Mouse (Mus musculus): ENCODE data around the gene AI467606. TPM values are rescaled to one million over a fixed set of nuclear protein-coding genes. Genes with fewer than 3 reads are reported as not detected.

AI467606 gene
- polyA plus RNA-seq, 1 experiment from 2014 or later: 0.54 TPM

DNA sequence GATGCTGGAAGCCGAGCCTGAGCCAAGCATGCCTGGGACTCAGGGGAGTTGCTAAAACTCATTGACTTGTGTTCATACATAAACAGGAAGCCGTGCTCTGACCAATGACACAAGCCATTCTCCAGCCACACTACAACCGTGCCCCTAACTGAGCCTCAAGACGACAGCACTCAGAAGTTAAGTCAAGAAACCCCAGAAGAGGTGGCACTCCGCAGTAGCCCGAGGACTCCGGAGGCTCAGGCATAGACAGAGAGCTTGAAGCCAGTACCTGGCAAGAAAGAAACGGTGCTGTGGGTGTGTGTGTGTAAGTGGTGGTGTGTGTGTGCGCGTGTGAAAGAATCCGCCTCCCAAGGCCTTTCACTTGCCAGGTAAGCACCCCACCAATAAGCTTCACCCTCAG, 23.8 kb downstream of the AI467606 start:
- 81% methylated on average over 11 of the region's 11 CpGs for WGBS
- peaks cover 5% of the 10 kb centered on the region for H3K27me3 ChIP-seq (replicated peaks; ENCODE audit: low read depth, poor library complexity, severe bottlenecking)
- no peak overlapping the region for H3K27ac ChIP-seq (replicated peaks)
- peaks cover 51% of the 10 kb centered on the region for H3K4me1 ChIP-seq
- DNase-seq (ENCODE audit: low spot score): no peak
- no peaks in the 10 kb centered on the region for H3K9me3 ChIP-seq
- no peak overlapping the region for H3K4me3 ChIP-seq
- no peaks in the 10 kb centered on the region for H3K36me3 ChIP-seq (replicated peaks)

DNA sequence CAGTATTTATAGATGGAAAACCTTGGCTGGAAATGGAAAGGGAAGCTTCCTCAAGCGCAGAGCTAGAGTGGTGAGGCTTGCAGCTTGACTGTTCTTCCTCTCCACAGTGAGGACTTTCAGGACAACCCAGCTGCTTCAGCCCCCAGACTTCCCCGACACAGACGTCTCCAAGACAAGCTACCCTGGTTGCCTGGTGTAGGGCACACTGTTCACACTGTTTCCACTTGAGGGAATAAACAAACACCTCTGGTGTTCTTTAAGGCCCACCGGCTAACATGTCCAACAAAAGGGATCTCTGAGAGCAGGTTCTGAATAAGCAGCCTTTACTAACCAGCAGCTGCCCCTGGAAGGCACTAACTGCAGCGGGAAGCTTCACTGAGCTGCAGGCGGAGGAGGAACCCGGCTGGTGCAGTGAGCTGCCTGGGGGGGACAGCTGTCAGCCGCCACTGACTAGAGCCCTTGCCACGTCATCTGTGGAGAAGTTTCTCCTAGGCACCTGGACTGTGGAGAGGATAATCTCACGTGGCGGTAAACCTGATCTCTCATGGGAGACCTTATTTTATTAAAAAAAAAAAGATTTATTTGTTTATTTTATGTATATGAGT, 25.3 kb downstream of the AI467606 start:
- Histone ChIP-seq H3K9me3 (no peaks in the 10 kb centered on the region), H3K27me3 (replicated peaks; ENCODE audit: low read depth, poor library complexity, severe bottlenecking) (peaks cover 20% of the 10 kb centered on the region), H3K36me3 (replicated peaks) (no peaks in the 10 kb centered on the region), H3K4me3 (no peak overlapping the region), H3K4me1 (peaks cover 53% of the 10 kb centered on the region), H3K27ac (replicated peaks) (no peak overlapping the region)
- no peak for DNase-seq (ENCODE audit: low spot score)
- 56% methylated on average over 11 of the region's 11 CpGs for WGBS

DNA sequence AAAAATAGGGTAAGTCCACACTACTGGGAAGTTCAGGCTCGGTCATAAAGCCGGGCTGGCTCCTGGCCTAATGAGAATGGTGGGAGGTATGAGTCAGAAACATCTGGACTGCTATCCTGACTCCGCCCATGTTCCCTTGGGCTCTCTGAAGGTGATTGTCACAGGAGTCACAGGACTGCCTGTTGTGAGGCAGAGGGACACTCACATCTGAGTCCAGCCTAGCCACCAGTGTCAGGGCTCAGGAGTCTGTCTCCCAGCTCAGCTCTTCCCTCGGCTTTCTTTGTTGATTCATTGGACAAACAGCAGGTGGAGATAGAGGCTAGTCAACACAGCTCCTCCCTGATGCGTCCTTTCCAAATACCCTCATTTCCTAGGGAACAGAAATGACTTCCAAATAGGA, 26.8 kb downstream of the AI467606 start:
- H3K4me1 ChIP-seq: peaks cover 58% of the 10 kb centered on the region
- H3K4me3 ChIP-seq: no peak overlapping the region
- 0 out of 2 replicates have a peak overlapping the region, but pooled peaks have one; percentile 21 for H3K27ac ChIP-seq (replicated peaks)
- peaks cover 36% of the 10 kb centered on the region for H3K27me3 ChIP-seq (replicated peaks; ENCODE audit: low read depth, poor library complexity, severe bottlenecking)
- 45% methylated on average over 5 of the region's 5 CpGs for WGBS
- H3K36me3 ChIP-seq (replicated peaks): no peaks in the 10 kb centered on the region
- no peaks in the 10 kb centered on the region for H3K9me3 ChIP-seq
- DNase-seq (ENCODE audit: low spot score): no peak

DNA sequence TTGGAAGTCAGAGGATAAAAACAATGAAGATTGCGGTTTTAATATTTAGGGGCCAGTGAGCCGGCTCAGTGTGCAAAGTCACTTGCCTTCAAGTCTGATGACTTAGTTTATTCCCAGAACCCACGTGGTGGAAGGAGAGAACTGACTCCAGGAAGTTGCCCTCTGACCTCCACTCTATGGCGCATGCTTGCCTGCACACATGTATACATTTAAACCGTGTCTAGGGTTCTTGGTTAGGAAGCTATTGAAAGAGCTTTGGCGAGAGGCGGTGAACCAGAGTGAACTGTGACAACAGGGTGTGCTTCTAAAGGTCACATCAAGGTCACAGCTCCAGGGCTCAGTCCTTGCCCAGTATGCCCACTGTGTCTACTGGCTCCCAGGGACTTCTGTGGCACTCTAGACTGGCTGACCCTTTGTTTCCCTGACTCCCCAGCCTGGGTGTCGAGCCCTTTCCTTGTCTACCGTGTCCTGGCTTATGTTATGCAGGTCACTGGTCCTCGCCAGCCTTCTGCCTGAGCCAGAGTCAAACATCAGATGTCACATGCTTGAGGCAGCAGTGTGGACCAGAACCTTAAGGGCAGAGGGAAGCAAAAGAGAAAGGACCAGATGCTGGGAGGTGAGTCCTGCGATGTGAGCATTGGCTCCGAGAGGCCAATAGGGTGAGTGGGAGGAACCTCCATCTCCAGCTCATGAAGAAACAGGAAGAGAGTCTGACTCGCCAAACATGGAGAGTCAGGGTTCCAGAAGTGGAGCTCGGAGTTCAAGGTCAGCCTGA, 27.7 kb downstream of the AI467606 start:
- Histone ChIP-seq H3K9me3 (0 out of 2 replicates have a peak, but pooled peaks cover 3% of the 10 kb centered on the region), H3K27ac (replicated peaks) (no peak overlapping the region; the same call in 1 of the 2 replicates), H3K36me3 (replicated peaks) (no peaks in the 10 kb centered on the region), H3K4me3 (no peak overlapping the region), H3K4me1 (peaks cover 49% of the 10 kb centered on the region), H3K27me3 (replicated peaks; ENCODE audit: low read depth, poor library complexity, severe bottlenecking) (peaks cover 40% of the 10 kb centered on the region)
- 46% methylated on average over 14 of the region's 14 CpGs for WGBS
- peak; percentile 49 for DNase-seq (ENCODE audit: low spot score)

DNA sequence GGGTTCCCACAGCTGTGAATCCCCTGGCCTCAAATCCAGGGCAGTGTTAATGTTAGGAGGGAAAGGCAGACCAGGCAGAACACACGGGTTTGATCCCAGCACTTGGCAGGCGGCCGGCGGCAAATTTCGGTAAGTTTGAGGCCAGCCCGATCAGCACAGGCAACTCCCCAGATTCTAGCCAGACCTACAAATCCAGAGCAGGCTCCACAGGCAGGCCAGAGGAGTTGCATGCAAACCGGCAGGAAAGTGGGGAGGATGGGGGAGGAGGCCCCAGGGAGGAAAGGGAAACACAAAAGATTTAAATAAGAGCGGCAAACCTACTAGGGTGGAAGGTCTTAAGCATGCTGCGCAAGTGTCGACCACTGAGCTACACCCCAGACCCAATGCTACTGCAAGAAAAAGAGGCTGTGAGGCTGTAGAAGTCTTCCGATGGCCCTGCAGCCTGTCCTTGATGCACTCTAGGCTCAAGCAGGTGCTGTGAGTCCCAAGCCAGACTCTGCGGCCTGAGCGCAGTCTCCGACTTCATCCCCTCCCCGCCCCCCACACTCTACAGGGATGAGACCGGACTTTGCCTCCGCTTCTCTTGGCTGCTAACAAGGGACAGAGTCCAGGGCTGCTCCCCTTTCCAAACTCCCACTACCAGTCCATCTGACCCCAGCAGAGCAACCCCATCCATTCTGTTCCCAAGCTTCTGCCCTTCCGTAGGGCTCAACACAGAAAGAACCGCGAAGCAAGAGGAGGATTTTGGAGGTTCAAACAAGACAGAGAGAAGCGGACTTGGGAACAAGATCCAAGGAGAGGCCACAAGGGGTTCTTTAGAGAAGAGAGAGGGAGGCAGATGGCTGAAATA, 30.1 kb downstream of the AI467606 start:
- peak; percentile 41 for DNase-seq (ENCODE audit: low spot score)
- H3K27ac ChIP-seq (replicated peaks): peak overlapping the region; percentile 36
- no peaks in the 10 kb centered on the region for H3K36me3 ChIP-seq (replicated peaks)
- H3K9me3 ChIP-seq: peaks cover 7% of the 10 kb centered on the region; the same call in 1 of the 2 replicates
- 7% methylated on average over 21 of the region's 21 CpGs for WGBS
- H3K4me1 ChIP-seq: peaks cover 42% of the 10 kb centered on the region
- H3K4me3 ChIP-seq: peak overlapping the region; percentile 45
- H3K27me3 ChIP-seq (replicated peaks; ENCODE audit: low read depth, poor library complexity, severe bottlenecking): peaks cover 40% of the 10 kb centered on the region

DNA sequence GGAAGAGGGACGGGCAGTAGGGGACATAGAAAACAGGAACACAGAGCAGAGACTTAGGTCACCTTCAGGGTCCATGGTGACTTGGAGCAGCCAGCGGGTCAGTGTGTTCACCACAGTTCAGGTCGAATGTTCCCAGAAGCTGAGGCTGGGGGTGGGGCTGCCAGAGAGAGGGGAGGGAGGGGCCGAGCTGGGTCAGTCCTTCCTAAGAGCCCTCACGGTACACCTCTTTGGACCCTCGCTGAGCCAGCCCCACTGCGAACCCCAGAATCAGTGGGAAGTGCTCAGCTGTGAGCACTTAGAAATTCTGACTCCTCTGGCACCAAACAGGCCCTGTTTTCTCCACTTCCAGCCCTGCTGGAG, 30.7 kb downstream of the AI467606 start, which contains the start of gene Qprt:
Gene Qprt (minus strand): TSS at position 316 of the 360 bp plus-strand sequence.
- peaks cover 40% of the 10 kb centered on the region for H3K27me3 ChIP-seq (replicated peaks; ENCODE audit: low read depth, poor library complexity, severe bottlenecking)
- WGBS: 5% methylated on average over 7 of the region's 7 CpGs
- H3K4me3 ChIP-seq: peak within 1 kb of the TSS; percentile 45
- H3K4me1 ChIP-seq: peaks cover 39% of the 10 kb centered on the region
- peaks cover 7% of the 10 kb centered on the region; the same call in 1 of the 2 replicates for H3K9me3 ChIP-seq
- DNase-seq (ENCODE audit: low spot score): peak; percentile 43
- peak within 1 kb of the TSS; percentile 36 for H3K27ac ChIP-seq (replicated peaks)
- no peaks in the 10 kb centered on the region for H3K36me3 ChIP-seq (replicated peaks)

DNA sequence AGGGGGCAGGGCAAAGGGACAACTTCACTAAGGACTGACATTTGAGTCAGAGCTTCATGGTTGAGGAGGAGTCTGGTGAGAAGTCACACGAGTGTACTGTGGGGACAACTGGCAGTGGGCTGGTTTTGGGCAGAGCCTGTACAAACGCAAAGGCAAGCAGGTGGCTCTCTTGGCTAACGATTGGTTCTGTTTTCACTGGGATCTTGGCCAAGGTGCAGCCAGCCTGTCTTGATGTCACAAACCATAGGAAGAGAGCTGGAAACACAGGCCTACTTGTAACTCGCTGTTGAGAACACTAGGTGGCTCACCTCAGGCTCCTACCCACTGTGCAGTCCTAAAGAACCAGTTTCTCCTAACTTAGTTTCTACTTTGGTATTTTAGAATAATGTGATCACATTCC, 38.5 kb downstream of the AI467606 start:
- H3K27ac ChIP-seq (replicated peaks): no peak overlapping the region
- no peak overlapping the region for H3K4me3 ChIP-seq
- no peak for DNase-seq (ENCODE audit: low spot score)
- no peaks in the 10 kb centered on the region for H3K27me3 ChIP-seq (replicated peaks; ENCODE audit: low read depth, poor library complexity, severe bottlenecking)
- WGBS: 24% methylated on average over 4 of the region's 4 CpGs
- no peaks in the 10 kb centered on the region for H3K36me3 ChIP-seq (replicated peaks)
- no peaks in the 10 kb centered on the region for H3K4me1 ChIP-seq
- peaks cover 1% of the 10 kb centered on the region; the same call in 1 of the 2 replicates for H3K9me3 ChIP-seq

DNA sequence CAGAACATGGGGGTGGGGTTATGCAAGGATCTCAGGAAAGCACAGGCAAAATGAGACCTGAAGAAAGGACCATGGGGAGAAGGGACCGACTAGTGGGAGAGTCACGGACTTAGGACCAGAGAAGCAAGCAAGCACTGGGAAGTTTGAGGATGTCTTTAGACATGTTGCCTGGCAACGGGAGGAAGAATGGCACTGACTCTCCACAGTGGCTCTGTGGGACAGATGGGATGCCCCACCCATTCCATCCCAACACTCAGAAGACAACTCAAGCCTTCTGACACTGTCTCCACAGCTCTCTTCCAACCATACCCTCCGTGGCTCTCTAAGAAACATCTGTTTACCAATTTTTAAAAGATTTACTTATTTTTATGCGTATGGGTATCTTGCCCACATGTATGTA, 42.0 kb downstream of the AI467606 start:
- DNase-seq (ENCODE audit: low spot score): no peak
- 73% methylated on average over 5 of the region's 5 CpGs for WGBS
- no peaks in the 10 kb centered on the region for H3K9me3 ChIP-seq

DNA sequence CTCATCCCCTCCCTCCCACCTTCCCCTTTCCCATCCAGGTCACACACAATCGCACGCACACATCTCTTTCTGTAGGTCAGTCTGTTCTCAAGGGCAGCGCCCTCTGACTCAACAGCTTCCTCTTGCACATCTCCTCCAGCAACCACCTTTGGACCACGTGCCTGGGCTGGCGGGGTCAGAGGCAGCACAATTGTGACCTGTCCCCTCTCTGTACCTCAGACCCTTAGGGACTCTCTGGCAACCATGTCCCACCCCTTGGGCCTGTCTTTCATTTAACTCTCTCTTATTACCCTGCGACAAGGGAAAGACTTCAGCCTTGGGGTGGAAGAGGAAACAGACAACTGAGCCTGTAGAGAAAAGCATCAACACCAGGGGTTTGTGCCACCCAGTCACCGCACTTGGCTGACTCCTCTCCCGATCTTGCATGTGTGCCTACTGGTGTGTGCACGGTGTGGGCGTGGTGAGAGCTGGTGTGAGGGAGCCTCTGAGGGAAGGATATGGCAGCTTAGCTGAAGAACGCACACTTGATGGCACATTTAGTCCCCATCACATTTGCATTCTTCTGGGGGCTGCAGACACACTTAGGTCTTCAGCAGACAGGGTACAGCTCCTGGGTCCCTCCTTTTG, 43.8 kb downstream of the AI467606 start:
- Histone ChIP-seq H3K36me3 (replicated peaks) (no peaks in the 10 kb centered on the region), H3K27me3 (replicated peaks; ENCODE audit: low read depth, poor library complexity, severe bottlenecking) (no peaks in the 10 kb centered on the region), H3K4me1 (no peaks in the 10 kb centered on the region), H3K27ac (replicated peaks) (no peak overlapping the region), H3K4me3 (no peak overlapping the region), H3K9me3 (no peaks in the 10 kb centered on the region)
- no peak for DNase-seq (ENCODE audit: low spot score)
- 81% methylated on average over 11 of the region's 11 CpGs for WGBS

More for the DNA sequence above, 42.0 kb downstream of the AI467606 start:
- no peak overlapping the region for H3K27ac ChIP-seq (replicated peaks)
- no peaks in the 10 kb centered on the region for H3K27me3 ChIP-seq (replicated peaks; ENCODE audit: low read depth, poor library complexity, severe bottlenecking)
- H3K36me3 ChIP-seq (replicated peaks): no peaks in the 10 kb centered on the region
- no peak overlapping the region for H3K4me3 ChIP-seq
- H3K4me1 ChIP-seq: no peaks in the 10 kb centered on the region

DNA sequence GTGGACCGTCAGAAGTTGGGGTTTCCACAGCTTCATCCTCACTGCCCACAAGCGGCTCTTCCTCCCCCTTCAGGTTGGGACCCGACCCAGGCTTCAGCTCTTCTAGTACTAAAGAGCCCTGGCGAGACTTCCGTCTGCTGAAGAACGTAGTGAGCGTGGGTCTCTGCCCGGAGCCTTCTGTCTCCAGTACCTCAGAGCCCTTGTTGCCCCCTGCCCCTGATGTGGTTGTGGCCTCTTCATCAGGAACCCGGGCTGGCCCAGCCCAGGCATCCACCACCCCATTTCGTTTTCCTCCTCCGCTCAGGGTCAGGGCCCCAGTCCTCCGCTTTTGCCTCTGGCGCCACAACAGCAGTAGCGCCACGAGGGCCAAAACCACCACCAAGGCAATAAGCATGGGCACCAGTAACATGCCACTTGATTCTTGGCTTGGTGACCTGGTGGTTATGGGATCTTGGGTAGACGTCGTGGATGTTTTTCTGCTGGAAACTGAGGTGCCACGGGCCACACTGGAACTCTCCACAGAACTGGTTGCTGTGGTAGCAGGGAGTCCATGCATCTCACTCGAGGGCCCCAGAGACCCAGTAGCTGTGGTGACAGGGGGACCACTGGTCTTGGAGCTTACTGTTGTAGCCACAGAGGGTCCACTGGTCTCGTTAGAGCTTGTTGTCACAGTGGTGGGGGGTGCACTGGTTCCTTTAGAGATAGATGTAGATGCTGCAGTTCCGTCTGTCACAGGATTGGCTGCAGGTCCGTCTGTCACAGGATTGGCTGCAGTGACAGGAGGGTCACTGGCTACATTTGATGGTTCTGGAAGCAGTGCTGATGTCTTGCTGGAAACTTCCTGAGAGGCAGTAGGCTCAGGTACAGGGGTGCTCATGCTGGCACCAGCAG, 45.3 kb downstream of the AI467606 start:
- Histone ChIP-seq H3K9me3 (no peaks in the 10 kb centered on the region), H3K36me3 (replicated peaks) (no peaks in the 10 kb centered on the region), H3K27me3 (replicated peaks; ENCODE audit: low read depth, poor library complexity, severe bottlenecking) (no peaks in the 10 kb centered on the region), H3K27ac (replicated peaks) (no peak overlapping the region), H3K4me1 (no peaks in the 10 kb centered on the region), H3K4me3 (no peak overlapping the region)
- no peak for DNase-seq (ENCODE audit: low spot score)
- WGBS: 88% methylated on average over 22 of the region's 22 CpGs

DNA sequence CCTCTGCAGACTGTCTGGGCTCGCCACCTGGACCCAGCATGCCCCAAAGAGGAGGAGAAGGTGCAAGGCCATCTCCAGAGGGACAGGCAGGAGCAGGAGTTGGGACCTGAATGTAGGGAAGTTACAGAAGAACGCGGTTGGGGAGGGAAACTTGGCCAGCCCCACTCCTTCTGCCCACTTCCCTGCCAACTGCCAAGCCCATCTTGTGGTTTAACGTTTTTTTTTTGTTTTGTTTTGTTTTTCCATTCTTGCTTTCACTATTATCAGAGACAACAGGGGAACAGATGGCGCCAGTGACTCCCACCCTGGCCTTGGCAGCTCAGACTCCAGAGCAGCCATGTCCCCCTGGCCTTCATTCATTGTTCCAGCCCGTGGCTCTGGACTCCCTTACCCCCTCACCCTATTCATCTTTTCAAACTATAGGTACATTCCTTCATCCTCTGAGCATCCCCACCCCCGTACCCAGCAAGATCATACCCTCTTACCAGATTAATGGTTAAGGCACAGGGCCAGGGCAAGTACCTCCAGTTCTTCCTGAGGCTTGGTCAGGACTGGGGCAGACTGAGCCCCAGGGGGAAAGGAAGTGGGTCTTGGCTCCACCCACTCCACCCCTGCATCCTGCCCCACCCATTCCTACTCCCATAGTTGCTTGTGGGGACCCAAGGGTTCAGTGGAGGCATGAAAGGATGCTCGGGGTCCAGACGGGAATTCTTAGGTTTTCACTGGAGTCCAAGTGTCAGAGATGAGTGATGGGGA, 46.3 kb downstream of the AI467606 start, which contains the start of gene Spn:
Gene Spn (minus strand): TSS at position 562 of the 756 bp plus-strand sequence.
- Histone ChIP-seq H3K27ac (replicated peaks) (no peak within 1 kb of the TSS), H3K4me1 (no peaks in the 10 kb centered on the region), H3K4me3 (no peak within 1 kb of the TSS), H3K27me3 (replicated peaks; ENCODE audit: low read depth, poor library complexity, severe bottlenecking) (no peaks in the 10 kb centered on the region), H3K36me3 (replicated peaks) (no peaks in the 10 kb centered on the region), H3K9me3 (no peaks in the 10 kb centered on the region)
- 77% methylated on average over 9 of the region's 9 CpGs for WGBS
- DNase-seq (ENCODE audit: low spot score): no peak
